Mouse (Mus musculus) cerebellum, postnatal 10 days (tissue): ENCODE measurements around the gene Pakap.

Experiments used
- DNase-seq, 2 experiments: peaks; one replicate each; pipeline ENCODE4 v3.0.0; 2021; ENCODE audit warnings: mixed read lengths in 2 of 2

Pakap gene

GRCm38 (mm10) chr4:57567666-57568206 is at the start of gene Pakap:
Gene Pakap, plus strand, starts transcription at chr4:57568179.
- peak; percentile 77 to 80 for DNase-seq

DNA sequence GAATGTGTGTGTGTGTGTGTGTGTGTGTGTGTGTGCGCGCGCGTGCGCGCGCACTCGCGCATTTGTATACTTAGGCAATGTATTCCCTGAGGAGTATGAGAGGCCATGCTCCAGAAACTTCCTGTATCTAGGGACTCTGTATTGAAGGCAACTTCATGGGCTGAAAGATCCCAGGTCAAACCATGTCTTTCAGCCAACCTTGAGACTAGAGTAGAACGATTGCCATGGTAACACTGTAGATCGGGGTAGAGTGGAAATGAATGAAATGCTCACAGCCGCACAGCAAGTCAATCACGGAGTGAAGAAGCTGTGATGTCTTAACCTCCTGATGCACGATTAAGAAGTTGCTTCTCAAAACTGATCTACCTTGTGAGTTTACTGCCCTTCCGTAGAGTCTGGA is 44.5 kb upstream of the Pakap start:
- no peak for DNase-seq

- peak; percentile 39 to 53 for DNase-seq
These were observed 43.5 kb upstream of the Pakap start for GRCm38 (mm10) chr4:57524461-57524860.

DNA sequence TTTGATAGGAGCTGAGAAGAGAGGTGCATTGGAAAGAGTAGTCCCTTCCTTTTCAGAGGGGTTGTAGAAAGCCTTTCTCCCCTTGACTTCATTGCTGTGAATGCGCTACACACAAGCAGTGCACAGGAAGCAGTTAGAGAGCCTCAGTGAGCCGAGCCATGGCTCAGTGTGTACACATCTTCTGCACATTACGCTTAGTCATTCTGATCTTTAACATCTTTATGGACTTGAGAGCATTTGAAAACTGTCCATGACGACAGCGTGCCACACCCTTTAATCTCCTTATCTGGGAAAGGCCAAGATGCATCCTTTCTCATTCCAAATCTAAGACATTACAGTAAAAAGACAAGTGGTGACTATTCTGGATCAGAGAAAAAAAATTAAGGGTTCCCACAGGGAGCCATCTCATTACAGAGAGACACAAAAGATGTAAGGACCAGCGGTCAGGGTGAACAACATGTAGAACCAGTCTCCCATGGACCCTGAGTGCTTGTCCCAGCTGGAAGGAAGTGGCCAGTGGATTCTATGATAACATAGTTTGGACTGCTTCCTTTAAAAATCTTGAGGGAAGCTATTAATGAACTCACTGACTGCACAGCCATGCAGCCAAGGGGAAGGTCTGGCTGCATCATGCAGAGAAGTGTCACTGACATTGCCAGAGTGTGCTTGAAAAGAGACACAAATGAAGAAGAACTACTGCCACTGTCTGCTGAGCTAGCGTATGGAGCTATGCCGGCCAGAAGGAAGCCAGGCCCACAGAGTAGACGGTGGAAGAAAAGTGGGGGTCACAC is 42.6 kb upstream of the Pakap start:
- DNase-seq, result peak; percentile 19 to 21

DNA sequence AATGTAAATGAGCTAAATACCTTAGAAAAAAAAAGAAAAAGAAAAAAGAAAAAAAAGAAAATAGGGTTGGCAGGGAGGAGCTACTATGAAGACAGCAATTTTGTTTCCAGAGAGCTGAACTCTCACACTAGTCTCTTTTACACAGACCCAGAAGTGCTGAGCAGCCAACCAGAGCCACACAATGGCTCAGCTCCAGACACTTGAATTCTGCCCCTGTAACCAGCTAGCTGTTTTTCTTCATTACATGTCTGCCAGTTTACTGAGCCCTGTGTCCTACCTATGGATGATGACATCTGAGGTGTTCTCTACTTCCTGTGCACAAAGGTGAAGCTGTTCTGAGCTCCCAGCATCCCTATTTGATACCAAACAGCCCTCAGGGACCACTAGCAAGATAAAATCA is 39.7 kb upstream of the Pakap start:
- DNase-seq, result no peak

GRCm38 (mm10) chr4:57533686-57534085 is 34.3 kb upstream of the Pakap start:
- no peak for DNase-seq

GRCm38 (mm10) chr4:57534232-57534631 is 33.7 kb upstream of the Pakap start:
- no peak for DNase-seq

DNA sequence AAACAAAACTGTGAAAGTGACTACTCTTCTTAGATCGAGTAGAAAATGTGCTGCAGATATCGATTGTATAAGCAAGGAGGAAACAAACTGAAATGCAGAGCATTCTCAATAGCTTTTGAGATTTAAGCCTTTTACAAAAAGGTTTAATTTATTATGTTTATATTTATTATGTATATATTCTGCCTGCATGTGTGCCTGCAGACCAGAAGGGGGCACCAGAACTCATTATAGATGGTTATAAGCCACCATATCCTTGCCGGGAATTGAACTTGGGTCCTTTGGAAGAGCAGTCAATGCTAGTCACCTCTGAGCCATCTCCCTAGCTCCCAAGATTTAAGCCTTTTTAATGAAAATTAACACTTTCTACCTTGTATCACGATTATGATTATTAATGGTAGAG is 32.9 kb upstream of the Pakap start:
- DNase-seq, result no peak

DNA sequence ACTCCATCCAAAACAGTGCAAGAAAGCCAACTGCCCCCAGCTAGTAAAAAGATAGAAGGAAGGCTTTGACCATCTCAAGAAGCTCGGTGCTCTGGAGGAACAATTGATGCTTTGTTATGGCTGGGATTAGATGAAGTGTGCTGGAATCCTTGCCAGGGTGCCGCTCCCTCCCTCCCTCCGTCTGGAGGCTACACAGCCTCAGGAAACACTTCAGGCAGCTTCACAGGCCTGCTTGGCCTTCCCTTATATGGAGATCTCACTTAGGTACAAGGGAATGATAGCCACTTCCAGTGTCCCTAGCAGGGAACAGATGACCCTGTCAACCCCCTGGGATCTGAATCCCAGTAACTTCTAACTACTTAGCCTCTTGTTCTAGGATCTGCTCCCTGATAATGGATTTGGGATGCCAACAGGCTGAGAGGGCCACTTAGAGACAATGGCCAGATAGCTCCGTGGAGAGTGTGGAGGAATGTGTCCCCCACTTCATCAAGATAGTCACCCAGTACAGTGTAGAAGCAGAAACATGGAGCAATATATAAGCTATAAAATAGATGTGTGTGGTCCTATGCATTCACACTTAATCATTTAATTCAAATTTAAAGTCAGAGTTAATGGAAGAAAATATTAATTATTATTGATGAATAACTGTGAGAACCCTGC is 29.8 kb upstream of the Pakap start:
- DNase-seq, result no peak

GRCm38 (mm10) chr4:57543692-57544256 is 24.2 kb upstream of the Pakap start:
- peak; percentile 19 to 38 for DNase-seq

DNA sequence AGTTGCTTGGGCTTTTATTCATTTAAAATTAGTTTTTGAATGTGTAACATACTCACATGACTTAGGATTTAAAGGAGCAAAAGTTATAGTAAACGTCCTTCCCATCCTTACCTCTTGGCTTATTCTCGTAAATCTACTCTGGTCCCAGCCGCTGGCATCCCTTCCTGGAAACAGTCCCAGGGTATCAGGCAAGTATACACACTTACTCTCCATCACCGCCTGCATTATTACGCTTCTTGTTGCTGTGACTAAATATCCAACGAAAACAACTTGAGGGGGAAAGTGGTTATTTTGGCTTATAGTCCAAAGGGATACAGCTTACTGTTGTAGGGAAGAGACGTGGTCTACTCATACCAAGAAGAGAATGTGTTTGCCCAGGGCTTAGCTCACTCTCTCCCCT is 20.2 kb upstream of the Pakap start:
- no peak for DNase-seq

DNA sequence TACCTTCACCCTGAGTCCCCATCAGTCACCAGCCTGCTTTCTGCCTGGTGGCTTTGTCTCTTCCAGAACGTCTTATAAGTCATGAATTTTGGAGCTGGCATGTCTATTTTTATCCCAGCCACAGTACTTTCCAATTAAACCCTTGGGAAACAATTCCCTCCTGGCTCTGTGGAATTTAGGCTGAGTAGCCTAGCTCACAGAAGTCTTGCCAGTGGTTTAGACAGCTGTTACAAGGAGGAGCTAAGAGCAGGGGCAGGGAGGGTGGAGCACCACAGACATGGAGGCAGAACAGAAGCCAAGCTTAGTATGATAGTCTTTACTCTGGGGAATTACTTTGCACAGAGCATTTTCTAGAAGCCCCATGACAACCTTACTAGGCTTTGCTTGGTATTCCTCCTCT is 17.8 kb upstream of the Pakap start:
- DNase-seq, result no peak

GRCm38 (mm10) chr4:57557102-57557501 is 10.9 kb upstream of the Pakap start:
- no peak for DNase-seq

GRCm38 (mm10) chr4:57559438-57559837 is 8.5 kb upstream of the Pakap start:
- no peak for DNase-seq

DNA sequence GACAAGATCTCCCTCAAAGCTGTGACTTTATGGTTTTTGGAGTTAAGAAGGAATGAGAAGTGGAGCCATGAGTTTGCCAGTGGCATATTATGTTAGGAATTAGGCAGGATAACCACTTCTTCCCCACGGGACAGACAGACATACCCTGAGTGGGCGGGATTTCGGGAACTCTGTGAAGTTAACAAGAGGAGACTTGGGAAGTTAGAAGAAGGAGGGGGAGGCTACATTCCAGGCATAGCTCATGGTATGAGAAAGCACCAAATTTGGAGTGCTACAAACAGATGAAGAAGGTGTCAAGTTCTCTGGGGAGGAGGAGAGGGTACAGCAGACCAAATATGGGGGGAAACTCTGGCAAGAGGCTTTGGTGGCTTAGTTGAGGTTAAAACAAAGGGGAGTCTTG is 8.0 kb upstream of the Pakap start:
- no peak for DNase-seq

DNA sequence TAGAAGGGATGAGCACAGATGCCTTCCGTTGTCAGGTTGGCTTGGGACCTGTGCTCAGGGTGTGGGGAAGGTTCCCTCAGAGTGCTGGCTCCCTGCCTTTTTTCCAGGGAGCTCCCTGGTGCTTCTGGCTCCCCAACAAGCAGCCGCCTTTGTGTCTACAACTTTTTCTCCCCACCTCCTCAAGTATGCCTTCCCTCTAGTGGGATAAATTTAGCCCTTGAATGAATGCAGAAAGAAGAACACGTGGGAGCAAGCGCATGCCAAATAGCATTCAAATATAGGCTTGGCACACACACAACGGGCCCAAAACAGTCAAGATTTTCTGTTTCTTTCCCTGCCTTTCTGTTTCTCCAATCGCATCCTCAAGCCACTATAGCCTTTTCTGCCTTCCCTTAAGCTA is 6.9 kb upstream of the Pakap start:
- peak in 1 of 2 experiments; percentile 16 for DNase-seq

DNA sequence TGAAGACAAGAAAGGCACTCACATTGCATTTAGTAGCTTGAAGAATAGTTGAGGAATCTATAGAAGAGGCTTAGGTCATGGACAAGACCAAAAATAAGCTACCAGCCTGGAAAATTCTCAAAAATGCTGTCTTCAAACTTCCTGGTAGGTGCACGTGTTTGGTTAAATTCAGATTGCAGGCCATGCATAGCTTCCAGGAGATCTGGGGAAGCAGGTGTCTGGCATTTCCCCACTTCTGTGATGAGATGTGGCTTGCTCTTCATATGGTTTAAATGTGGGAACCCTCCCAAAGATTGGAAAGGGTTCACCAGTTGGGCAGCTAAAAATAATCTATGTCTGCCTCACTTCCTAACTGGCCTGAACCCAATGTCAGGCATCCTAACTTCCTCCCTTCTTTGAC is 2.7 kb upstream of the Pakap start:
- no peak for DNase-seq

GRCm38 (mm10) chr4:57565811-57566210 is 2.2 kb upstream of the Pakap start:
- peak; percentile 17 to 26 for DNase-seq

DNA sequence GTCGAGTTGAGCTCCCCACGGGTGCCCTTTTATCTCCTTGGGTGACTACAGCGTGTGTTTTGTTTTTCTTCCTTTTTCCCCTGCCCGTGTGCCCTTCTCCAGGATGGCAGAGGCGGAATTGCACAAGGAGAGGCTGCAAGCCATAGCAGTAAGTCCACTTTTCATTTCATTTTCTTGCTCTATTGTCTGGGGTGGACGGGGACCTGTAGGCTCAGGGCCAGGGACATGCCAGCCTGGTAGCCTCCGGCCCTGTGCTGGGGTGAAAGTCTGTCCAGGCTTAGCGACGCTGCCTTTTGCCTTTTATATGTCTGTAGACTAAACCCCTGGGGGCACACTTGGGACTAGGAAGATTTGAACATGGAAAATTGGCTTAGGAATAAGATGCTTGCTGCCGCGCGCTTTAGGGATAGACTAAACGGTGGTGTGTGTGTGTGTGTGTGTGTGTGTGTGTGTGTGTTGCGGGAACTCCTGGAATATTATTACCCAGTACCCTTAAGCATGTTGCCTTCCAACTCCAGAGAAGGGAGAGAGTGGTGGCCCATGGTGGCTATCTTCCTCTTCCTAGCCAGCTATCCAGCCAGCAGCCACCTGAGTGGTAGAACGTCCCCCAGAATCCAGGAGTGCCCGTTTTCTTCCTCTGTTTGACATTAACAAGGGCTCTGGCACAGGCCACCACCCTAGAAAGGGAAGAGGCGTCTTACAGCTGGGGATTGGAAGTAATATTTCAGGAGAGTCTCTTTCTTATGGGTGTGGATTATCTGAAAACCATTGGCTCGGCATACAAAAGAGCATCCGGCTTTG is 489 bp downstream of the Pakap start:
- peak; percentile 40 to 41 for DNase-seq

DNA sequence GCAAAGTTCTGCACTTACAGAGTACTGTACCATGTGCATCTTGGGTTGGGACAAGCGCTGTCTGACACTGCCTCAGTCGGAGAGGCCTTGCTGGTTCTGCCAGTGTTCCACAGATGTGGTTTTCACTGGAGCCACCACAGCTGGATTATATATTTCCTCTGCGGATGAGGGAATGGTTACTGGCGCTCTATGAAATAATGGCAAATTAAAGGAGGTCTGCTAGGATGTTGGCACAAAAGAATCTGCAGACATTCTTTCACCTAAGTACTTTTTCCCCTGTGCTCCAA is 1.0 kb downstream of the Pakap start:
- DNase-seq, result no peak

- DNase-seq, result peak in 1 of 2 experiments; percentile 6
These were observed 1.7 kb downstream of the Pakap start for GRCm38 (mm10) chr4:57569711-57570110.

- DNase-seq, result no peak
These were observed 2.2 kb downstream of the Pakap start for GRCm38 (mm10) chr4:57570229-57570628.

DNA sequence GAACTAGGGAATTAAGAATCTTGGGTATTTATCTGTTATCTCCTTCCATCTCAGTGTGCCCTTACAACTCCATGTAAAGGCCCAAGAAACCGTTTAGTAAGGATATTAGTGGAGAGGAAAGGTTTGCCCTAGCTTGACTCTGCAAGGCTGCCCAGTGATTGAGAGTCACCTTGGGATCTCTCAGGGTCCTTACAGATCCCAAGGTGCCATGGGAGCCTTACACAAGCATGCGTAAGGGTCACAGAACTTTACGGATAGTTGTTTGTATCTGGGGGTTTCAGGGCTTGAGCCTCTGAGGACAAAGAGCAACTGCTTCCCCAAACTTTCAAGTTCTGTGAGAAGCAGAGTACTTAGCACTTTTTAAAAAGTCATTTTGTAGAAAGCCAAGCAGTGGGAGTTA is 6.2 kb downstream of the Pakap start:
- no peak for DNase-seq
